Mouse (Mus musculus): ENCODE measurements around the gene Pax5. TPM values are rescaled to one million over a fixed set of nuclear protein-coding genes. Genes with fewer than 3 reads are reported as not detected.
A peak's percentile ranks its signal among the peaks of the same experiment; 100 is the strongest.

Pax5 gene
- total RNA-seq, 2 experiments from 2014 or later: 0.10 to 0.38 TPM

DNA sequence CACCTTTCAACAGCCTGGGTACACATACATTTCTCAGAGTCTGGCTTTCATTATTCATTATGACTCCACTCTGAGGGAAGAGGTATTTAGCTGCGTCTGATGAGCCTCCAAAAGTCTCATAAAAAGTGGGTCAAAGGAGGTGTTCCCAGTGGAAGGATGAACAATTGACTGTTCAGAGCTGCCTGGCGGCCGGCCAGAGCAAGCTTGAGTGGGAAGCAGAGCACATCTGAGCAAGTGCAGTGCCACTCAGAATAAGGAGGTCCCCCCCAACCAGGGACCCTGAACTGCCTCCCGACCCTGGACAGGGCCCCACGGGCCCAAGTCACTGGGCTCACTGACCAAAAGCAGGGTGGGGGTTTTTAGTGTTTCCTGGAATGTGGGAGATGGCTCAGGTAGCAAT is 109.4 kb downstream of the Pax5 start:
- peak; percentile 31 to 39 for DNase-seq (ENCODE audit: low spot score in 2 of 2)
- no peak for TF ChIP-seq CTCF (conservative IDR thresholded peaks at IDR 0.05)
- no peak overlapping the region for H3K27ac ChIP-seq
- H3K4me3 ChIP-seq: no peak overlapping the region

DNA sequence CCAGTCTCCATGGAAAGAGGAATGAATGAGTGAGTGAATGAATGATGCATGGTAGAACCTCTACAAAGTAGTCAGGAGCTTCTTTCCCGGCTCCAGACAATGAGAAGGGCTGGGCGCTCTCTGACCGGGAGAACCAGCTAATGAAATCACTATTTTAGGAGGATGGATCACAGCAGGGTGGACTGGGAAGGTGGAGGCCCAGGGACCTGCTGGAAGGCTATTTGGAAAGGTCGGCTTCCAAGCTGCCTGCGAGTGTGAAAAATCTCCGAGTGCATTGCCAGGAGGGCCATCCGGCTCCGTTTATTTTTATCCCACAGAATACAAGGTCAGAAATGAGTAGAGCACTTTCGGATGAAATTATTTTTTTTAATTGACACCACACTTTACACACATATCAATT is 112.3 kb downstream of the Pax5 start:
- TF ChIP-seq CTCF (conservative IDR thresholded peaks at IDR 0.05): no peak
- no peak for DNase-seq (ENCODE audit: low spot score in 2 of 2)
- Histone ChIP-seq H3K4me3 (no peak overlapping the region), H3K27ac (no peak overlapping the region)

DNA sequence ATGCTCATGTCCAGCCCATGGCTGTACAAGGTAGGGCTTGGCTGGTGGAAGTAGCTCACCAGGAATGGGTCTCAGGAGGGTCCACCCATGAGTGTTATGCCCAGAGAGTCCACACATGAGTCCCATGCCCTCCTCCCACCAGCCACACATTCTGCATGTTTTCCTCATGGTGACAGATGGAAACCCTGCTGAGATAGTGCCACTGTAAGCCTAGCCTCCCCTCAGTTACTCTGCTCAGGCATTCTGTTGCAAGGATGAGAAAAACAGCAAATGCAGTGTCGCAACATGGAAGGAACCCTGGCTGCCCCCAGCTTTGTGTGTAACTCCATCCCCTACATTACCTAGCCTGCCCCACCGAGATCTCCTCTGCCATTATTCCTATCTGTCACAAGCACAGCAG is 117.2 kb downstream of the Pax5 start:
- TF ChIP-seq CTCF (conservative IDR thresholded peaks at IDR 0.05): no peak
- DNase-seq (ENCODE audit: low spot score in 2 of 2): no peak
- H3K27ac ChIP-seq: no peak overlapping the region
- no peak overlapping the region for H3K4me3 ChIP-seq

DNA sequence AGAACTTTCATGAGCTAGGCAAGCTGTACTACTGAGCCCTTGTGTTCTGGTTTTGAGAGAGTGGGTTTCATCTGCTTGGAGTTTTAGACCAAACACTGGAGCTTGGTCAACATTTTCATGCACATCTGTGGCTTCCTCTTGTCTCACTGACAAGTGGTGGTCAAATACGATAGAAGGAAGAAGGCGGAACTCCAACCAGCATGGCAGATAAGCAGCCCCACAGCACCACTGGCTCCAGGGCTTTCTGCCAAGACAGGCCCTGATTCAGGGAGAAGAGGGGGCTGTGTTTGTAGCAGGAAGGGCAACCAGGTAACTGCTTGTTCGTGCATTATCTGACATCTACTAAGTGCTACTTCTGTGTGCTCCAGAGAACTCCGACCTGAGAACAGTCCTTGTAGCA is 127.6 kb downstream of the Pax5 start:
- Histone ChIP-seq H3K27ac (no peak overlapping the region), H3K4me3 (no peak overlapping the region)
- TF ChIP-seq CTCF (conservative IDR thresholded peaks at IDR 0.05): no peak
- no peak for DNase-seq (ENCODE audit: low spot score in 2 of 2)

DNA sequence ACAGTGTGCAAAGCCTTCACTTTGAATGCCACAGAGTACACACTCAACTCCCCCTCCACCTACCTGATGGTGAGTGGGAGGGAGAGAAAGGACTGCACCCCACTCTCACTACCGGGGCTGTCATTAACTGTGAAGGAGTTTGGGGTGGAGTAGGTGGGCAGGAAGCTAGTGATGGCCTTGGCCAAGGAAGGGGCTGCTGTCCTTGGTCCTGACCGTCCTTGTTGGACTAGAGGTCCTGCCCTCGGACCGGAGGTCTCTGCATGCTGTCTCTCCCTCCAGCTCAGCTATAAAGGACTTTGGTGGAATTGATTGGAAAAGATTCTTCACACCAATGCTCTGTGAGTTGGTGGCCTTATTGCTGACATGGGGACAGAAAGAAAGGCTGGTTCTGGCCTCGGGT is 131.7 kb downstream of the Pax5 start:
- no peak for DNase-seq (ENCODE audit: low spot score in 2 of 2)
- TF ChIP-seq CTCF (conservative IDR thresholded peaks at IDR 0.05): no peak

DNA sequence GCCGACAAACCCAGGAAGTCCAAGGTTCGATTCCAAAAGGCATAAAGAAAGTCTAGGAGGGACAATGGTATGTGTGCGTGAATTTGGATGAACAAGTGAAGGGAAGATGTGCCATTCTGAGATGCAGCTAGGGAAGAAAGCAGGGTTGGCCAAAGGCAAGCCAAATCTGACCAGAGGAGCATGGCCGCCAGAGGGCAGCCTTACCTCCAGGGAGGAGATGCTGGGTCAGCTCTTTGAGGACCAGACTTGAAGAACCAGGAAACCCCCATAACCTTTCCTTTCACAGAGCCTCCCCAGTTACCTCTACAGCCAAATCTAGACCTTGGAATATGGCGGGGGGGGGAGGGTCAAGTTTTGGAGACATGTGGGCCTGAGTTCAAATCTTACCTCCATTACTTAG is 133.0 kb downstream of the Pax5 start:
- peak in 1 of 2 experiments; percentile 54 for DNase-seq (ENCODE audit: low spot score in 2 of 2)
- TF ChIP-seq CTCF (conservative IDR thresholded peaks at IDR 0.05): peak; percentile 79
- Histone ChIP-seq H3K27ac (no peak overlapping the region), H3K4me3 (no peak overlapping the region)

More for the DNA sequence above, 131.7 kb downstream of the Pax5 start:
- H3K4me3 ChIP-seq: no peak overlapping the region
- H3K27ac ChIP-seq: no peak overlapping the region

DNA sequence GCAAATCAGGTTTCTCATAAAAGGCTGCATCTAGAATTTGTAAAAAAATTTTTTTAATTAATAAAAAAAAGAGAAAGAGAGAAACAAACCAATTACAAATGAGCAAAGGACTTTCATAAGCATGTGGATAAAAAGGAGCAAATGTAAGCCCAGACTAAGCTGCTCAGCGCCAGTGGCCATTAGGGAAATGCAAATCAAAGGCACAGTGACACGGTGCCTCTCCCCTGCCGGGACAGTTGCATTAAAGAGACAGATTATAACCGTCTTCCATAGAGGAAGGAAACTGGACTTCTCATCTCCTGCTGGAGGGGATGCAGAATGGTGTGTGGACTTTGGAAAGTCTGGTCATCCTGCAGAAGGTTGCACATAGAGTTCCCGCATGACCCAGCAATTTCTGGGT is 133.5 kb downstream of the Pax5 start:
- DNase-seq (ENCODE audit: low spot score in 2 of 2): no peak
- no peak for TF ChIP-seq CTCF (conservative IDR thresholded peaks at IDR 0.05)
- Histone ChIP-seq H3K4me3 (no peak overlapping the region), H3K27ac (no peak overlapping the region)

DNA sequence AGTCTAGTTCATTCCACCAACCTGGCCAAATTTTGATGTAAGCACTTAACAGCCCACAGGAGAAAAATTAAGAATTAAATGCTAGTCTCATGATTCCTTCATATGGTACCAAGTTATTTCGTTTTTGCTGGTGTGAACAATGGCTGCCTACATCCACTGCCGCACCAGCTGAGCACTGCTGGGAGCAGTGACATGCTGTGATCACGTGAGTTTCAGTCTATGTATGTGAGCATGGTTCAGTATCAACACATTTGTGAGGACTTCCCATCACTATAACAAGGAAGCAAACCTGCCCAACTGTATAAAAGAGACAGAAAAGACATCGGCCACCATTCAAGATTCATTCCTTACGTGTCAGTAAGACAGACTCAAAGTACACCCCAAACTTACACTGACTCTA is 137.3 kb downstream of the Pax5 start:
- H3K4me3 ChIP-seq: no peak overlapping the region
- TF ChIP-seq CTCF (conservative IDR thresholded peaks at IDR 0.05): no peak
- no peak overlapping the region for H3K27ac ChIP-seq
- no peak for DNase-seq (ENCODE audit: low spot score in 2 of 2)

DNA sequence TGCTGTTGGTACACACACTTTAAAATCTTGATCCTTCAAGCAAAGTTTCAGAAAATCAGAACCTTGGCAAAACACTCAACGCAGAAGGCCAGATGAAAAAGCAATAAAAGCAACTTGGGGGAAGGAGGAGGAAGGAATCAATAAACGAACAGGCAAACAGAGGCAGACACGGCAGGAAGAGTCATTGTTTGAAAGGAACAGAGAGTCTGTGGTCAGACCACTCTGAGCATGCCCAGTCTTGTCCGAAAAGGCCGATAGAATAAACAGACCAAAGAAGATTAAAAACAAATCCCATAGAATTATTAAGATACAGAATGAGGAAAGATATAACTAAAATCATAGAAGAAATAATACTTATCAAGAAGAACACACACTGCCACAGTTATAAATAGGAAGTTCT is 137.9 kb downstream of the Pax5 start:
- DNase-seq (ENCODE audit: low spot score in 2 of 2): no peak
- no peak for TF ChIP-seq CTCF (conservative IDR thresholded peaks at IDR 0.05)

DNA sequence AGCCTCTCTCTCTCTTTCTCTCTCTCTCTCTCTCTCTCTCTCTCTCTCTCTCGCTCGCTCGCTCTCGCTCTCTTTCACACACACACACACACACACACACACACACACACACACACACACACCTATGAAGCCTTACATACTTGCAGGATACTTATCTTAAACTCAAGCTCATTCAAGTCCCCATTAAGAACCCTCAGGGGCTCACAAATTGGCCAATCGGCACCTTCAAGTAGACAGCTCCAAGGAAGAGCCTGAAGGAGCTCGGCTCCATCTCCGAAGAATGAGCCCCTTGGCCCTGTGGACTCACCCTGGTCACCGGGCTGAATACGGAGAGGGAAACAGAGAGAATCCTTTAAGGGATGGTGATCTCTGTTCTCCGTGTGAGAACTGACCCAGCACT is 141.1 kb downstream of the Pax5 start:
- no peak for DNase-seq (ENCODE audit: low spot score in 2 of 2)
- no peak overlapping the region for H3K27ac ChIP-seq
- H3K4me3 ChIP-seq: no peak overlapping the region
- TF ChIP-seq CTCF (conservative IDR thresholded peaks at IDR 0.05): no peak

More for the DNA sequence above, 137.9 kb downstream of the Pax5 start:
- no peak overlapping the region for H3K27ac ChIP-seq
- no peak overlapping the region for H3K4me3 ChIP-seq

DNA sequence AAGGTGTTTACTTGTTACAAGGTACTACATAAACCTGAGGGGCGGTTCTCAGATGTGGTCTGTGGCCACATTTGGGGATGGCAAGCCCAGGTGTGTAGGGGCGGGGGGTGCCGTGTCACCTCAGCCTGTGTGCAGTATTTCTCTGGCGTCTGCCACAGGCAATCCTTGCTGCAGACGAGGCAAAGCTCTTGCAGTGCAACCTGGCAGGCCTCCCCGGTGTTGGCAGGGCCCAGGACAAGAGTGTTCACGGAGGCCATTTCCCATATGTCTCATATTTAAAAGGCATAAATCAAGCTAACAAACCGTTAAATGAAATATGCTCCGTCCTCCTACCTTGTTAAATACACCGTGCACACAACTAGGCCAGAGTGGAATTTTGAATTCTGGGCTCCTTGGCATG is 141.6 kb downstream of the Pax5 start:
- Histone ChIP-seq H3K27ac (no peak overlapping the region), H3K4me3 (no peak overlapping the region)
- TF ChIP-seq CTCF (conservative IDR thresholded peaks at IDR 0.05): no peak
- no peak for DNase-seq (ENCODE audit: low spot score in 2 of 2)

DNA sequence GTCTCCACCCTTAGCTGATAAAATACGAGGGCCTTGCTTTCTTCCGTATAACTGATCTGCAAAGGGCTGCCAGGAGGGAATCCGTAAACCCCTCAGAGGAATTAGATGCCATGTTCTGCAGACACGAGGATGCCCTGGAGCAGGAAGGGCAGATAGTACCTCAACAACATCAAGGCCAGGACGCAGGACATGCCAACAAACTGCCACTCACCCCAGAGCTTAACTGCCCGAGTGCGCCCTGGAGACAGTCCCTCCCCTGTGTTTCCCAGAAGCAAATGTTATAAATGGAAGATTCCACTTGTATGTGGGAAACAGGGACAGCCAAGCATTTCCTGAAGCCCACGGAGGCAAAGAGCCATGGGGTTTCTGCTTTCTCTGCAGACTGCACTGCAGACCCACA is 143.9 kb downstream of the Pax5 start:
- H3K27ac ChIP-seq: no peak overlapping the region
- no peak for DNase-seq (ENCODE audit: low spot score in 2 of 2)
- TF ChIP-seq CTCF (conservative IDR thresholded peaks at IDR 0.05): no peak
- no peak overlapping the region for H3K4me3 ChIP-seq

DNA sequence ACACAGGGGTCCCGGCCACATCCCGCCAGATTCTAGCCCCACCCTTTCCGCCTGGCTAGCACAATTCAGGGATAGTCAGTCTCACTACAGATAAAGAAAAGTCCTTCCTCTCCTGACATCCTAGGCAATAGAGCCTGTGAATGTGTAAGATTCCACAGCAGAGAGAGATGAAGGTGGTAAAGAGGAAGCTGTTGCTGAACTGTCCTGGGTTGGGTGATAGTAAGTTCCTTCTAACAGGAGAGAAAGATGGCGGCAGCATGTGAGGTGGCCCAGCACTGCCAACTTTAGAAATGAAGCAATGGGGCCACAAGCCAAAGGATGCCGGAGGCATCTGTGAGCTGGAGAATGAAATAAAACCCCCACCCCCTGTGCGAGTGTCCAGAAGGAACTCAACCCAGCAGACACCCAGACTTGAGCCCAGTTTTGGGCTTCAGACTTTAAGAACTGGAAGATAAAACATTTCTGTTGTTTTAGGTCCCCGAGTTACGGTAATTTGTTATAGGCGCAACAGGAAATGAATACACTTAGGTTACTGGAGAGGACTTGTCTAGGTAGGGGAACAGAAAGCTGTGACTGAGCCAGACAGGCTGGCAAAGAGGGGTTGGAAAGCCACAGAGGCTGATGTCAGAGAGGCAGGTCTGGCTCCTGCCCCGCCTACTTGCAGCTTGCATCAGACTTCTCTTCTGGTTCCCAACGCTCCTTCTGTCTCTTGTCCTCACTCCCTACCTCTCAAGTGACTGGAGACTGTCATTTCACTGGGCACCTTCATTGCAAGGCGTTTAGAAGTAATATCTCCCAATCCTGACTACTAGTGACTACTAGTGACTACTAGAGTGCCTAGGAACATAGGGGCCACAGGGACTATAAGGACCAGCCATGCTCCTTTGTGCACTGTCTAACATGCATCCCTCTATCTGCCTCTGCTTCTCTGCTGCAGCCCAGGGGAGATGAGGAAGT is 144.9 kb downstream of the Pax5 start:
- H3K27ac ChIP-seq: no peak overlapping the region
- no peak for DNase-seq (ENCODE audit: low spot score in 2 of 2)
- TF ChIP-seq CTCF (conservative IDR thresholded peaks at IDR 0.05): no peak
- no peak overlapping the region for H3K4me3 ChIP-seq

DNA sequence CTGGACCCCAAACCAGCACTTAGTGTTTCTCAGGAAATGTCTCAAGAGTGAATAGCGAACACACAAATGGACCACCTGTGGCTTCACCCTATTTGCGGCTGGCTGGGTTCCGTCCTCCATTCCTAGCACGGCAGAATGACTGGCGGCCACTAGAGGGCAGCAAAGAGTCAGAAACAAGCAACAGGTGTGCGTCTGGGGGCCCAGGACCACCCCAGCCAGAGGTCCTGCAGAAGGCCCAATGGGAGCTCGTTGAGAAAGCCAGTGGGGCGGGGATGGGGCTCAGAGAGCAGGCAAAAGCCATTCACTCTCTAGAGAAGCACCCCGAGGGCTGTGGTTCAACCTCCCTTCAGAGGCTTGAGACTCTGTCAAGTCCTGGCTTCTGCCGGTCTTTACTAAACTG is 145.7 kb downstream of the Pax5 start:
- DNase-seq (ENCODE audit: low spot score in 2 of 2): peak; percentile 70 to 83

More for the DNA sequence above, 145.7 kb downstream of the Pax5 start:
- H3K4me3 ChIP-seq: no peak overlapping the region
- TF ChIP-seq CTCF (conservative IDR thresholded peaks at IDR 0.05): peak; percentile 97
- H3K27ac ChIP-seq: no peak overlapping the region

Measured in layer of hippocampus, adult 2 months (tissue).